In genomic region chr17:65845423-65845822, GRCm38 (mm10) we compare ENCODE assay signal across 34 mouse cellular contexts.
"Had no signal": no experiment of that assay in that cellular context is flagged by ENCODE, and none has a peak within 500 bp of the region (broad histone marks: within the 10 kb centered on the region; RNA-seq: fewer than 3 reads in every experiment).

No protein-coding gene starts in this region.

- DNase-seq: heart, adult 2 months; heart, postnatal 10 days; heart, postnatal 14 days; heart, postnatal 36 days; heart, postnatal 4 days; kidney, adult 11 months; kidney, adult 18-20 months; kidney, adult 2 months; kidney, adult 8-10 months; kidney, adult 9 months; kidney, postnatal 10 days; kidney, postnatal 14 days; kidney, postnatal 25 days; kidney, postnatal 36 days; kidney, postnatal 4 days; layer of hippocampus, adult 9-11 months; layer of hippocampus, postnatal 36 days had no signal

- H3K4me2 ChIP-seq: heart, embryonic 11.5 days; heart, embryonic 12.5 days; heart, embryonic 13.5 days; heart, embryonic 15.5 days; hindbrain, embryonic 14.5 days; hindbrain, embryonic 15.5 days; intestine, embryonic 15.5 days; kidney, embryonic 15.5 days had no signal

- H3K27ac ChIP-seq: heart, adult 2 months; heart, embryonic 10.5 days; heart, embryonic 13.5 days; heart, embryonic 15.5 days; hindbrain, embryonic 10.5 days; hindbrain, embryonic 14.5 days; hindbrain, embryonic 15.5 days; hindbrain, postnatal 0 days; intestine, embryonic 15.5 days; kidney, embryonic 15.5 days; kidney, postnatal 0 days; layer of hippocampus, adult 2 months had no signal

- H3K9ac ChIP-seq: heart, embryonic 12.5 days; heart, embryonic 13.5 days; heart, embryonic 15.5 days; hindbrain, embryonic 14.5 days; hindbrain, embryonic 15.5 days; intestine, embryonic 15.5 days; kidney, embryonic 15.5 days had no signal

- H3K27me3 ChIP-seq: heart, embryonic 12.5 days; heart, embryonic 13.5 days; heart, embryonic 15.5 days; hindbrain, embryonic 15.5 days; intestine, embryonic 15.5 days; kidney, embryonic 15.5 days had no signal

- H3K4me1 ChIP-seq: hindbrain, embryonic 10.5 days; intestine, embryonic 15.5 days; kidney, embryonic 15.5 days had no signal

- ATAC-seq: hindbrain, embryonic 16.5 days; hindbrain, postnatal 0 days; inflammation-experienced regulatory T-cells, adult 6 months; intestine, embryonic 15.5 days; intestine, embryonic 16.5 days; intestine, postnatal 0 days had no signal

- H3K4me3 ChIP-seq: heart, adult 2 months; heart, embryonic 10.5 days; heart, embryonic 12.5 days; heart, embryonic 13.5 days; heart, embryonic 15.5 days; hindbrain, embryonic 10.5 days; hindbrain, embryonic 15.5 days; intestine, embryonic 15.5 days; kidney, embryonic 15.5 days; layer of hippocampus, adult 2 months had no signal

- H3K9me3 ChIP-seq: heart, embryonic 10.5 days; heart, embryonic 12.5 days; heart, embryonic 13.5 days; heart, embryonic 15.5 days; hindbrain, embryonic 10.5 days; hindbrain, embryonic 15.5 days; intestine, embryonic 15.5 days; kidney, embryonic 15.5 days had no signal
